Mouse (Mus musculus) liver, embryonic 14.5 days (tissue): ENCODE data around the gene Plvap.

Source experiments
- CTCF ChIP-seq: IDR thresholded peaks from 2 replicates; pipeline ENCODE4 v1.5.1; 2016; ENCODE audit warnings: antibody characterized with exemption, low read depth, control low read depth
- EP300 ChIP-seq: IDR thresholded peaks from 2 replicates; pipeline ENCODE4 v1.6.1; 2016; ENCODE audit warnings: antibody characterized with exemption, low read depth

- TF ChIP-seq CTCF (no peak), EP300 (no peak)
Observed at GRCm38 (mm10) chr8:71467201-71467600, 44.4 kb downstream of the Plvap start.
